Mouse (Mus musculus) left cerebral cortex, adult 11 months (tissue): Measurements from ENCODE around the gene Lipa.

Source experiments
- DNase-seq: peaks from one replicate; pipeline ENCODE4 v3.0.0; 2022; ENCODE audit warnings: low spot score

The Lipa gene

DNA sequence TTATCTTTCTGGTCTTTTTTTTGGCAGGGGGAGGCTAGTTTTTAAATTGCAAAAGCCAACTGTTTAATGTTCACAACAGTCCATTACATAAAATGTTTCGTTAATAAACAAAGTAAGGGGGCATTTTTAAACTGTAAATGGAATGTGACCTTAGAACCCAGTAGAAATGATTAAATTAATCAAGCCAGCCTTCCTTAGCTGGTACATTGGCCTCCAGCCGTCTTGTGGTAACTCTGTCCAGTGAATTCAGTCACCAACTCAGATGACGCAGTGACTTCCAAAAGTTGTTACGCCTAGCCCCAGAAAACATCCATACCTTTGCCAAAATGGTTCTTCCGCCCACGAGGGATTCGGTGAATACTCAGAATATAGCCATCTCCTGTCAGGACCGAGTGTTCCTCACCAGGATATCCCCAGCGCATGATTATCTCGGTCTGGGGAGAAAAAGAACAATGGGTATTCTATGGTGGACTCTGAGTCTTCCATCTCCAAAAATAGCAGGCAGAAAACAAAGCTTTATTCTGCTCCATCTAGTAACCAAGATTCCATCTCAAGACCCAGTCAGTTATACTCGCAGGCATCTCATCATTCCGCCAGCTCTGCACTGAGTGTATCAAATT is 4.1 kb downstream of the Lipa start:
- DNase-seq: no peak

DNA sequence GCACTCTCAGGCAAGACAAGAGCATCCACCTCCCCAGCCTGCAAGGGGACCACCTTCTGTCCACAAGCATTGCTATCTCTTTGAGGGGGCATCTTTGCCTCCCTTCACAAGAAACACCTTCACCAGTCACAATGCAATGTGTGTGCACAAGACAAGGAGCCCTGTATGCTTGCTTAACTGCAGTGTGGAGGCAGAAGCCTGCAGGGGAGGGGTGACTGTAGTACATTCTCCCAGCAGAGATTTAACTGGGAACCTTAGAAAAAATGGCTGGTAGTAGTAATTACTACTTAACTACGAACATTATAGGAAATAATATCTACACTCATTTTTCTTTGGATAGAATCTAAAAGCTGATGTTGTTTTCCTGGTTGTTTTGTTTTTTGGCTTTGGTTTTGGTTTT is 5.3 kb downstream of the Lipa start:
- no peak for DNase-seq

DNA sequence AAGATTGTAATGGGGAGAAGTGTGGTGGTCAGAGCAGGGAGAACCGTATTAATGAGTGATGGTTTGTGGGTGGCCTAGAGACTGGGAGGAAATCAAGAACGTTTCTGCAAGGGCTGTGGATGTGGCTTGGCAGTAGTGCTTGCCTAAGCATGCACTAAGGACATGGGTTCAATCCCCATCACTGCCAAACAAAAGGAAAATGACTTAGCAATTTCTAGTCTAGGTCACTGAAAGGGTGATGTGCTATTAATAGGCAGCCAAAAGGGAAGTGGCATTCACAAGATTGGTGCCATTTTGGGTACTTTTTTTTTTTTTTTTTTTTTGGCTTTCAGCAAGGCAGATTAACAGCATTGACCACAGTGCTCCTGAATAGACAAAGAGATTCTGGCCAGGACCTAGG is 5.9 kb downstream of the Lipa start:
- no peak for DNase-seq

DNA sequence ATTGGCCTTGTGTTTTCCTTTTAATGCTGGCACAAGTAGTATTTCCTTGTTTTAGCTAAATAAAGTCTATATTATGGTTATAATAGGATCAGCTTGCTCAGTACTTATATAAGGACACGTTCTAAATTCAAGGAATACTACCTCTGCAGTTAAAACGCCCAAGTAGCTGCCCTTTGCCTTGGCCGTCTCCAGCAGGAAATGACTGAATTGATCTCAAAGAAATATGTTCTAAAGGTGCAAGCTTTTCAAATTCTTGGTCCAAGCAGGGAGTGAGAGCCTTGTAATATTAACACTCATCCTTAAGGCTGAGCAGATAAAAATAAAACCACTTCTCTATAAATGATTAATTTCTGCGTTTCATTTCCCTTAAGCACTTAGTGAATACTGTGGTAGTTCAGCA is 7.2 kb downstream of the Lipa start:
- no peak for DNase-seq

DNA sequence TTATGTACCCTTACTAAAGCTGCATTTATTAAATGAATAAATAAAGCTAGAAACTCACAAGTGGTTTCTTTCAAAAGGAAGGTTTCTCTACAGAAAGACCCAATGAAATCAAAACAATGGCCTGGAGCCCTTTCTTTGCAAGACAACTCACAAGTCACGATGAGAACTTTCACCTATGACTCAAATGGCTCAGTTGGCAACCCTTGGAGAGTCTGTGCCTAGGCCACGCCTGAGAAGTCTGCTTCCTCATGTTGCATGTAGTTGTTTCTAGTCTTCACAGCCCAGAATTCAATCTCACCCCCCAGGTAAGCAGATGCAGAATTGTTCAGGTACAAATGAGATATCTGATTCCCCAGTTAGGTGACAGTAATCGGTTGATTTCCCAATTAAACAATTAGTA is 7.6 kb downstream of the Lipa start:
- DNase-seq: no peak

DNA sequence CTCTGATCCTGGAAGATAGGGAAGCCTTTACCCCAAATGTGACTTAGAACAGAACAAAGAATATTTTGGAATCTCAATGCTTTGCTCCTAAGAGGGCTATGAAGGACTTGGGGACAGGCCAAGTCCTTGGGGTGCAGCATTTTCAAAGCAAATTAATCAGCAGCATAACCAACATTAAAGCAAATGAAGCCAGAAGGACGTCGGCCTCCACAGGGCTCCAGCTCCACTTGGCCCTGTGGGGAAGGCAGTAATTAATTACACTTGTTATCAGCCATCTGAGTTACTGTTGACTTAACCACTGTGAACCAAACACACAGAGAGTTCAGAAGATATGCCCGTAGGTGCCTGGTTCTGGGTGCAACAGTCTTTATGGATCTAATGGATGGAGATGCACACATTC is 8.5 kb downstream of the Lipa start:
- DNase-seq: no peak

DNA sequence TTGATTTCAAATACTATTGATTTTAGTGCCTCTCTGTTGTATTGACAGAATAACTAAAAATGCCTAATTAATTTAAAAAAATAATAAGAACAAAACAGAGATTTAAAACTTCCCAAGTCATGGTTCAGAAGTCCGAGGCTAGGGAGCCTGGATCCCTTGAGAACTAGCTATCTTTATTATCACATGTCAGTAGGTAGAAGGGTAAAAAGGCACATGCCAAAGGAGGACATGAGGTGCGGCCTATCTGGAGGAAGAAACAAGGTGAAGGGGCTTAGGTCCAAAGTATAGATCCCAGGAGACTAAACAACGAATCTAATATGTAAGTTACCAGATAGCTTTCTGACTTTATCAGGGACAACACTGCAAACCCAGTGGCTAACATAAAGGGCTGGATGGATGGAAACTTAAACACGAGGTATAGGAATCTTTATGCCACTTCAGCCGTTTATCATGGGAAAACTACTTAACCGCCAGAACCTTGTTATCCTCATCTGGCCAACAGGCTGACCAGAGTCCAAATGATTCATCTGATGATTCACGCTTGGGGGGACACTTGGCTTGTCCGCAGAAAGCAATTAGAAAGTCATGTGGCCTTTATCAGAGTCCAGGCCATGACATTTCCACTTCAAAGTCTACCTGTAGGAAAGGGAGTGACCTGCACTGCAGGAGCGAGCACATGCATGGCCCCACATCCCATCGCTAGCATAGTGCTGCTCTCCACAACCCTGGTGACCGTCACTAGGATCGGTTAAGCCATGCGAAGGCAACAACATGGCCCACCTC is 9.3 kb downstream of the Lipa start:
- no peak for DNase-seq

DNA sequence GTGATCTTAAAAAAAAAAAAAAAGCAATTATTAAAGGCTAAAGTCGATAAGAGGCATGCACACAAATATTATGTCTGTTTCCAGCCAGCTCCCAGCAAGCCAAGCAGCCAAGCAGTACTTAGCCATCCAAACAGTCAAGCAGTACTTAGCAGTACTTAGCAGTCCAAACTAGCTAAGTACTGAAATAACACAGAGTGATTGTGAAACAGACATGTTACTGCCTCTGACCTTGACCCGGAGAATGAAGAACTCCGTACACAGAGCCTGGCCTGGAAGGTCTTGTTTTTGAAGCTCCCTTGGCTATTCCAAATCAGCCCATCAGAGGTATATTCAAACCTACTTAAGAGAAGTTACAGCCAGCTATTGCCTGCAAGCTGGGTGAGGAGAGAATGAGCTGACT is 10.1 kb downstream of the Lipa start:
- no peak for DNase-seq

DNA sequence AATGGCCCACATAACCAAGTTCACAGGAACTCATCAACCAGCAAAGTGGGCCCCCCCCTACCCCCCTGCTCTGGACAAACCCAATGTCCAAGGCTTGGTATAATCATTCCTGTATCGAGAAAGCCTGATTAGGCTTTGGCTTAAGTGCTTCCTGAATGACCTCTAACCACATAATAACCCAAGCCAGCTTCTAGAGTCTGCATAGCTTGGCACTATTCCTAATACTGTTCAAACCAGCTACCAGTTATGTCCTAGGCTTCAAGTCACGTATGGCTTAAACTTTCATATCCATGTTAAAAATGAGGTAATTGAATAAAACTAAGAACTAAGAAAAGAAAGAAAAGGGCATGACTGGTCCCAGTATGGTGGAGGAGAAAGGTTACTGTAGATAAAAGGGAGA is 10.9 kb downstream of the Lipa start:
- DNase-seq: no peak

DNA sequence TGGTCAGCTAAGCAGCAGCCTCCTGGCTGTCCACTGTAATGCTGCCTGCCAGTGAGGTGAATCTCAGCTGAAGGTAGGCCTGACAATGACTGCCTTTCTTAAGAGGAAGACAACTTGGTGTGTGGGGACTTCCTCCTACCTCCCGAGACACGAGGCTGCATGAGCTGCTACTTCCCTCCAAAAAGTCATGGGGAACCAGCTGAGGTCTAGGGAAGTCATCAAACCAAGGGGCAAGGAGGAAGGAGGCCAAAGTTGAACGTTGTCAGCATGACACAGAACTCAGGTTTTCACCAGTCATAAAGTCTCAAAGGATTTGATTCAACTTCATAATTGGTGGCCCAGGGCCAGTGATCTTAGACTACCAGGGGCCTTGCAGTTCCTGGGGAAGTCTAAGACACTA is 11.6 kb downstream of the Lipa start:
- no peak for DNase-seq

DNA sequence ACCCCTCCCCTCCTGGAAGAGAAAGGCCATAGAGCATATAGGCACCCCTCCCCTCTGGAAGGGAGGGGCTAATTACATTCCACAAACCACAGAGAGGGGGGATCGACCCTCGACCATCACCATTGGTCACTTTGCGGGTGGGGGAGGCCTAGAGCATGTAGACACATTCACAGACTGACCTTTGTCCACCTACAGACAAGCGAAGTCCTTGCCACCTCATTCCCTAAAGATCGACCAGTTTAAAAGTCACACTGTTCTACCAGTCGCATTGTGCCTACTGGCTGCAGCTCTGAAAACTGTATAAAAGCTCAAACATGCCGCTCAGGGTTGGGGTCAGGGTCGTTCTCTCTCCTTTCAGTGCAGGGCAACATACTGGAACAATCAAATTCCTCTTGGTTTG is 15.7 kb downstream of the Lipa start:
- DNase-seq: no peak

DNA sequence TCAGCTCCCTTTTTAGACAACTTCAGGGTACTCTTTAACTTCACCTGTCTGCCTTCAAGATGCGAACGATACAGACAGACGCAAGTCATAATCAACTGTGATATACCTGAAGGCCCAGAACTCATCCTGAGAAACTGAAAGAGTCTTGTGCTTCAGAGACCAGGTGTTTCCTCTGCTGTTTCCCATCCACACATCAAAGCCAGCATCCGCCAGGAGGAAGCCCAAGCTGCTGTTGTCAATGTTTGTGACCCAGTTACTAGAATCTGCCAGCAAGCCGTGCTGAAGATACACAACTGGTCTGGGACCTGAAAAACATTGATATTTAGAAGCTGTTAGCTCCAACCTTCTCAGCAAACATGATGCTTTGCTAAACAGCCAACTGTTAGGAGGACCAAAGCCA is 16.6 kb downstream of the Lipa start:
- DNase-seq: no peak

DNA sequence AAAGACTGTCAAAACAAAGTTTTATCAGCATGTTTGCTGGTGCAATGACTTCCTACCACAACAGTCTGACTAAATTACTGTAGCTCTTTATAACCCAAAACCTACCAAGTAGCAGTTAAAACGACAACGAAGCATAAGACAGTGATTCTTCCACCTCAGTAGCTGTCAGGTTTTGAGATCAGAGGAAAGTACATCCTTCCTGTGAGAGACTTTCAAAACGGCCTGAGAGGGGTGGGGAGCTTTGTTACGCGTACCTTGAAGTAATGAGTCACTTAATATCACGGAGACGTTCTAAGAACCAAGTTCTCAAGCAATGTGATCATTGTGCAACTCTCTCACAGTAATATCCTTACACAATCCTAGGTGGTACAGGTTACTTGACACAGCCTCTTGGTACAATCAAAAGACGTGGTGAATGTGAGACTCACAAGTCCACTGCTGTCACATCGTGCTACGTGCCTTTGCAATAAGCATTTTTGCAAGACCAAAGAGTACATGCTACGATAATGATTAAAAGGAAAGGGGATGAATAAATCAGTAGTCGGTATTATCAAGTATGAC is 22.0 kb downstream of the Lipa start:
- no peak for DNase-seq

DNA sequence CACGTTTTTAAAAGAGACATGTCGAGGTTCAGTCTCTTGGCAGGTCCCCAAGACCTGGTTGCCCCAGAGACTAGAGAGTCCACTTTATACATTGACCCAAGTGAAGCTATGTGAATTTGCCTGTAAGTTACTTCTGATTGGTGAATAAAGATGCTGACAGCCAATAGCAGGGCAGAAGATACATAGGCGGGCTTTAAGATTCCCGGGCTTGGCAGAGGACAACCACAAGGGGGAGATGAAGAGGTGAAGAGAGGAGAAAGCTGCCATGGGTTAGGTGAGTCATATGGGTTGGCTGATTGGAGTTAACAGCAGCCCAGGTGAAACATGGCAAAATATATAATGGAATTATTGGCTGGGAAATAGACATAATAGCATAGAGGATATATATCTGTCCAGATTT is 26.5 kb downstream of the Lipa start:
- peak; percentile 51 for DNase-seq

DNA sequence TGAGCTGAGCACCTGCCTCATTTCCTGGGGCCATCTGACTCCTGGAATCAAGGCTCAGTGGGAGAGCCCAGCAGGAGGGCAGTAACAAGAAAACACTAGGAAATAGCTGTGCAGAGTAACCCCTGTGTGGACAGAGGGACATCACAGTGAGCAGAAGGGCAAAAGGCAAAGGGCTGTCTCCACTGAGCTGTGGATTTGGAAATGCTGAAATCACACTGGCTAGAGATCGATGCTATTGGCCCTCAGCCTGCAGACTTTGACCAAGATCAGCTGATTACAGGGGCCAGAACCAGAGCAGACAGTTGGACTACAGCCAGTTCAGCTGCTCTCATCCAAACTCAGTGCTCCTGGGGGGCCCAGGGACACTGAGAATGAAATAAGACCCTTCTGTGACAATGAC is 30.9 kb downstream of the Lipa start:
- DNase-seq: no peak

DNA sequence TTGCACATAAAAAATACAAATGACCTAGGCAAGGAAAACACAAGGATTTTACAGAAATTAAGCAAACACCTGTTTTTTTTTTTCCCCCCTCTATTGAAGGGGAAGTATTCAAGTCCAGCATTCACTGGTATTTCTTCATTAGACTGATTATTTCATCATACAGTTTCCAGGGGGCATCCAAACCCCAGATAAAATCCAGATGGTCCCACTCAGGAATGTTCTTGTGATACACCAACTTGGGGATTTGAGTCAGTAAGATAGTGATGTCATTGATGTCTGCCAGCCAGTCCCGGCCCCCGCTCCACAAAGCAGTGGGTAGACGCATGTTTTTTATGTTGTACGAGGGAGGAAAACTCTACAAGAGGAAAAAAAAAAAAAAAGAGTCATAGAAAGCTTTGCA is 33.4 kb downstream of the Lipa start:
- no peak for DNase-seq

DNA sequence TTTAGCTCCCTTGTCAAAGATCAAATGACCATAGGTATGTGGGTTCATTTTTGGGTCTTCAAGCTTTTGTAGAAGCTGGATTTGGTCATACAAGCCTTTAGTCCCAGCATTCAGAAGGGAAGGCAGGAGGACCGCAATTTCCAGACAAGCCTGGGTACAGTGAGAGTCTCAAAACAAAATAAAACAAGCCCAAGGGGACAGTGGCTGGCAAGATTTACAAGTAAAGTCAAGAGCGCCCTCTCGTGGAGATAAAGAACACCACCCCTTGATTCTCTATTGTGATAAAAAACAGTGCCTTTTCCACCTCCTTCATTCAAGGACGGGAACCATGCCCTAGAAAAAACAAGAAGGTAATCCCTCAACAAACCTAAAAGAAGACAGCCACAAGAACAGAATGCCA is 43.7 kb downstream of the Lipa start:
- no peak for DNase-seq

DNA sequence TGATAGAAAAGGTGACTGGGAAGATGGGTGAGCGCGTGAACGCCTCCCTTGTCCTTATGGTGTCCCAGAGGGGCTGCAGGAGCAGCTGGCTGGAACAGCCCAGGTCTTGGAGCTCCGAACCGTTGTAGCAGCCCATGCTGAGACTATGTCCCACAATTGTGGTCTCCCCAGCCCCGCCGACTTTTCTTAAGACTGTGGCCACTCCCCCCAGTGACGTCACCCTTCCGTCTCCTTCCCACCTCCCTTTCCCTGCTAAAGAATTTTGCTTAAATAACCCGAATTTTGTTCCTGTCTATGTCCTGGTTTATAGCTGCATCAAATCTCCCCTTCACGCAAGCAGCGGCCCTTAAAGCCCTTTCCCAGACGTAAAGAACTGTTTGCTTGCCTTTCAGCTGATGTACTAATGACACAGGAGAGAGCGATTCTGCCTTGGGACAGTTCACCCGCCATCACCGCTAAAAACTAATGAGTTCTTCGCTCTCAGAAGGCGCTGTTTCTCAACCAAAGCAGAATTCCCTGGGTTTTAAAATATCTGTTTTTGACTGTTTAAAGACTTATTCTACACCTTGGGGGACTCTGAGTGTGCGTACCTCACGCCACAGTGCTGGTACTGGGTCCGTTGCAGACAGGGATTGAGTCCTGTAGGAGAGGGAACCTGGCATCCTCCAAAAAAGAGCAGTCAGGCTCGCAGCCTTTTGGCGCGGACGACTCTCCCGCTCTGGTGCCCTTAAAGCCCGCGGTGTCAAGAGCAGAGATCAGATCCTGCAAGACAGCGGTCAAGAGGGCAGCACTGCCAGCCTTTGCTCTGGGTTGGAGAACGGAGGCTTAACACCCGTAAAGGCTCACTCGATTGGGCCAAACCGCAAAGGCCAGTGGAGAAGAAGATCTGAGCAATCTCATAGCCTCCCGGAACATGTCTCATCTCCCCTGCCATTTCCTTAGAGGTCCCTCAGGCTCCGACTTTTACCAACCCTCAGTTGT is 52.0 kb downstream of the Lipa start, which contains the start of gene Ch25h:
Gene Ch25h, minus strand, starts transcription at position 174 of the 981 bp plus-strand sequence.
- no peak for DNase-seq

DNA sequence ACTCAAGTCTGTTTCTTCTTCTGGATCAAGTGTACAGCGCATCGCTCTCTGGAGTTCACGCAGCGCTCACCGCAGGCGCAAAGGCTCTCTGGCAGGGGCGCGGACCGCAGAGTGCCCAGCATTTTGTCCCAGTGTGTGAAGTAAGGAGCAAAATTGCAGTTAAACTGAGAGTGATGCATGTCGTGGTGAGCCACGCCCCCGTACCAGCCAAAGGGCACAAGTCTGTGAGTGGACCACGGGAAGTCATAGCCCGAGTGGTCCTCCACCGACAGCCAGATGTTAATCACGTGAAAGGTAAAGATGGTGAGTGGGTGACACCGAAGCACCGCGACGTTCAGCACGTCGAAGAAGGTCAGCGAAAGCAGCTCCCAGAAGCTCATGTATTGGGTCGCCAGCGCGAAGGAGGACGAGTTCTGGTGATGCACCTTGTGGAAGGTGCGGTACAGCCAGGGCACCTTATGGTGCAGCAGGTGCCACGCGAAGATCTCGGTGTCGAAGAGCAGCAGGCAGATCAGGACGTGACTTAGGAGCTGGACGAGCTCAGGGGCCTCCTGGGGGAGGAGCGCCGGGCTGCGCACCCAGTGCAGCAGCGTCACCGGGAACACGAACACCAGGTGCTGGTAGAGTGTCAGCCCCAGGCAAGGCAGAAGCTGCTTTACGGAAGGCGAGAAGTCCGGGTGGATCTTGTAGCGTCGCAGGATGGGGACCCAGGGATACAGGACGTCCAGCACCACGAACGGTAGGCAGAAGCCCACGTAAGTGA is 52.9 kb downstream of the Lipa start:
- no peak for DNase-seq

DNA sequence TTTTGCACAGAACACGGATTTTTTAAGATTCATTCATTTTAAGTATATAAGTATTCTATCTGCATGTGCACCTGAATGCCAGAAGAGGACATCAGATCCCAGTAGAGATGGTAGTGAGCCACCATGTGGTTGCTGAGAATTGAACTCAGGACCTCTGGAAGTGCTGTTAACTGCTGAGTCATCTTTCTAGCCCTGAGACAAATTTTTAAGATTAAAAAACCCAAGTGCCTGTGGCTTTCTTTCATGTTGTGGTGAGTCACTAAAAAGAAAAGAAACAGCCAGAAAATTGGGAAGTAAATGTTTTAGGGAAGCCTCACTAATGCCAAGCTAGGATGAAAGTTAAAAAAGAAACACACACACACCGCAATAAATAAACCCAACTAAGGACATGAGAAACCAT is 55.6 kb downstream of the Lipa start:
- no peak for DNase-seq

DNA sequence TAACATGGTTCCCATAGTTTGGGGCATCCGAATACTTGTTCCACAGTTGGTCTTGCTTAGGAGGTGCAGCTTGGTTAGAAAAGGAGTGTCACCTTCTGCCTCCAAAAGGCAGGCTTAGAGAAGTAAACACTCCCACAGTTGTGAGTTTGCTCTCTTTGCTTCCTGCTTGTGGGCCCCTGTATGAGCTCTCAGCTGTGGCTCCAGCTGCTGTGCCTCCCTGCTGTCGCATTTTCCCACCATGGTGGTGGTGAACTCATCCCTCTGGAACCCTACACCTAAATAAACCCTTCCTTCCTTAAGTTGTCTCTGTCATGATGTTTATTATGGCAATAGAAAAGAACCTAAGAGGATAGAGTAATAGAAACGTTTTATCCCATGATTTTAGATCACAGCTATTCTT is 58.5 kb downstream of the Lipa start:
- no peak for DNase-seq

DNA sequence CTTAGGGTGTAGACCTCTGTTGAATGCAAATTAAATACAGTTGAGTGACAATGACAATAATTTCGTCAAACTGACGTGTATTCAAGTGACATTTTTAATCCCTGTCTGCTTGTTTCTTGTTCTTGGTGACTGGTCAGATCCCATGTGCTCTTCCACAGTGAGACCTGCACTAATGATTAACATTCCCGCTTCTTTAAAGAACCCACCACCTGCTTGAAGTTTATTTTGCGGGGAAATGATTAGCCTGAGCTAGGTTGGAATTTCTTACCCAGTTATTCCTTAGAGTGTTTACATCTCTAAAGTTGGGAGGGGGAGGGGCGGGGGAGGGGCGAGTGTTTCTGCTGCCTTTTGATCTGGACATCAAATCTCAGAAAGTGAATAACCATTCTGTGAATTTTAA is 59.1 kb downstream of the Lipa start:
- DNase-seq: no peak
